Mouse (Mus musculus) T-helper 1 cell (primary cell): ENCODE data around the gene Coq7.

Experiments
- in situ Hi-C: fragments of 300-600 bp; cut with MboI, MseI; formaldehyde crosslinking; loops from one replicate; pipeline ENCODE4 v1.15.1; 2025; ENCODE audit warnings: high pct_unique_total_duplicates

Gene Coq7

GRCm38 (mm10) chr7:118494892-118495579 is 38.1 kb downstream of the Coq7 start:
- in situ Hi-C loops, result no loop called here

GRCm38 (mm10) chr7:118493892-118494291 is 39.3 kb downstream of the Coq7 start:
- in situ Hi-C loops, result no loop called here

GRCm38 (mm10) chr7:118491431-118492147 is 41.6 kb downstream of the Coq7 start, which contains the start of gene Itpripl2:
Gene Itpripl2 (minus strand): TSS chr7:118491975.
- in situ Hi-C loops, result no loop called here

- in situ Hi-C loops, result no loop called here
Observed at GRCm38 (mm10) chr7:118490666-118491430, 42.3 kb downstream of the Coq7 start.

GRCm38 (mm10) chr7:118489706-118490665 is 43.2 kb downstream of the Coq7 start:
- in situ Hi-C loops, result no loop called here

- in situ Hi-C loops, result no loop called here
Observed at GRCm38 (mm10) chr7:118488060-118488664, 45.0 kb downstream of the Coq7 start.

GRCm38 (mm10) chr7:118486917-118487316 is 46.2 kb downstream of the Coq7 start:
- in situ Hi-C loops, result no loop called here

- in situ Hi-C loops, result no loop called here
Observed at GRCm38 (mm10) chr7:118483996-118484395, 49.2 kb downstream of the Coq7 start.

GRCm38 (mm10) chr7:118482001-118482400 is 51.2 kb downstream of the Coq7 start:
- in situ Hi-C loops, result no loop called here

GRCm38 (mm10) chr7:118481047-118481810 is 51.9 kb downstream of the Coq7 start:
- in situ Hi-C loops, result no loop called here

- in situ Hi-C loops, result no loop called here
Observed at GRCm38 (mm10) chr7:118480160-118480709, 52.9 kb downstream of the Coq7 start.

GRCm38 (mm10) chr7:118478835-118479312 is 54.3 kb downstream of the Coq7 start:
- in situ Hi-C loops, result no loop called here

- in situ Hi-C loops, result no loop called here
Observed at GRCm38 (mm10) chr7:118476428-118476827, 56.7 kb downstream of the Coq7 start.

GRCm38 (mm10) chr7:118475008-118475705 is 58.0 kb downstream of the Coq7 start:
- in situ Hi-C loops, result no loop called here

- in situ Hi-C loops, result no loop called here
Observed at GRCm38 (mm10) chr7:118472886-118473285, 60.3 kb downstream of the Coq7 start.

- in situ Hi-C loops, result no loop called here
Observed at GRCm38 (mm10) chr7:118468060-118468459, 65.1 kb downstream of the Coq7 start.

- in situ Hi-C loops, result no loop called here
Observed at GRCm38 (mm10) chr7:118464432-118464831, 68.7 kb downstream of the Coq7 start.

- in situ Hi-C loops, result no loop called here
Observed at GRCm38 (mm10) chr7:118462818-118463762, 70.1 kb downstream of the Coq7 start.
